Mouse (Mus musculus) kidney, adult 2 months (tissue): ENCODE data around the gene Ndufa13. TPM values are rescaled to one million over a fixed set of nuclear protein-coding genes. Genes with fewer than 3 reads are reported as not detected.

Experiments used
- DNase-seq: peaks from one replicate; pipeline ENCODE4 v3.0.0; 2021
- H3K27ac ChIP-seq: fragments of 200-500 bp; 2 replicates; pipeline ENCODE4 v1.5.1; 2012; ENCODE audit warnings: low read depth, low read length, control low read depth, inconsistent platforms; ENCODE audit not compliant: insufficient read depth
- H3K27me3 ChIP-seq: fragments of 200-500 bp; replicated peaks from 2 replicates; pipeline ENCODE4 v1.6.1; 2012; ENCODE audit warnings: mild to moderate bottlenecking, moderate library complexity, low read length, inconsistent platforms; ENCODE audit not compliant: control insufficient read depth, insufficient read depth
- H3K36me3 ChIP-seq: fragments of 200-500 bp; 2 replicates; pipeline ENCODE4 v1.6.1; 2012; ENCODE audit warnings: mild to moderate bottlenecking, moderate library complexity, low read length, inconsistent platforms; ENCODE audit not compliant: control insufficient read depth, insufficient read depth
- H3K4me1 ChIP-seq: fragments of 200-500 bp; 2 replicates; pipeline ENCODE4 v1.6.1; 2011; ENCODE audit warnings: low read length; ENCODE audit not compliant: control insufficient read depth, insufficient read depth
- H3K4me3 ChIP-seq: fragments of 200-500 bp; 2 replicates; pipeline ENCODE4 v1.5.1; 2011; ENCODE audit warnings: mild to moderate bottlenecking, low read depth, low read length, control low read depth; ENCODE audit not compliant: insufficient read depth
- CTCF ChIP-seq: fragments of 200-500 bp; conservative IDR thresholded peaks from 2 replicates; pipeline ENCODE4 v1.5.1; 2011; ENCODE audit warnings: low read depth, mild to moderate bottlenecking, control low read depth, low read length, moderate library complexity, mixed read lengths; ENCODE audit not compliant: insufficient read depth, insufficient read length
- POLR2A ChIP-seq: fragments of 200-500 bp; IDR thresholded peaks from one replicate; pipeline ENCODE4 v1.6.1; 2011; ENCODE audit warnings: low read depth, low read length, control low read depth
- WGBS: fragments of 180-500 bp; shearing (Covaris S2); methylation state at CpG from one replicate; pipeline ENCODE4 v1.1.7; 2018; 5-methylcytosine and 5-hydroxymethylcytosine counted together
- polyA plus RNA-seq: library from polyadenylated mRNA; depleted of rRNA; stranded (reverse); fragments of >200 nt; gene quantifications from 2 replicates; pipeline ENCODE4 v1.2.3, GENCODE M21; 2012

The Ndufa13 gene
- polyA plus RNA-seq, 1 experiment = 372 TPM

DNA sequence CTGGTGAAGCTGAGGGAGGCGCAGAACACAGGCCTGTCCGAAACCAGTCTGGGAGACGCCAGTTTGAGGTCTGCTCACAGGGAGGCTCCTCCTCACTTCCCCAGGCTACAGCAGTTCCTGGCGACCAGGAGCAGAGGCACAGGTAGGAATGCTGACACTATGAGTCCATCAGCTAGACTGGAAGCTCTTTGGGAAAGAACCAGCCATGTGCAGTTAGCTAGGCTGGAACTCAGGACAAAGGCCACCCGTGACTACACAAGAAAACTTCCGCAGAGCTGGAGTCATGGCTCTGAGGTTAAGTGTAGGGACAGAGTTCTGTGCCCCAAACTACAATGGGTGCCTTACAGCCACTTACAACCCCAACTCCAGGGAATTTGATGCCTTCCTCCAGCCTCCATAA, 4.5 kb downstream of the Ndufa13 start:
- Histone ChIP-seq H3K4me3 (no peak overlapping the region), H3K27me3 (no peaks in the 10 kb centered on the region), H3K36me3 (no peaks in the 10 kb centered on the region), H3K27ac (no peak overlapping the region), H3K4me1 (peaks cover 25% of the 10 kb centered on the region; the same call in 1 of the 2 replicates)
- 61% methylated on average over 6 of the region's 6 CpGs for WGBS
- DNase-seq = peak; percentile 74
- TF ChIP-seq POLR2A = no peak
- TF ChIP-seq CTCF = no peak

DNA sequence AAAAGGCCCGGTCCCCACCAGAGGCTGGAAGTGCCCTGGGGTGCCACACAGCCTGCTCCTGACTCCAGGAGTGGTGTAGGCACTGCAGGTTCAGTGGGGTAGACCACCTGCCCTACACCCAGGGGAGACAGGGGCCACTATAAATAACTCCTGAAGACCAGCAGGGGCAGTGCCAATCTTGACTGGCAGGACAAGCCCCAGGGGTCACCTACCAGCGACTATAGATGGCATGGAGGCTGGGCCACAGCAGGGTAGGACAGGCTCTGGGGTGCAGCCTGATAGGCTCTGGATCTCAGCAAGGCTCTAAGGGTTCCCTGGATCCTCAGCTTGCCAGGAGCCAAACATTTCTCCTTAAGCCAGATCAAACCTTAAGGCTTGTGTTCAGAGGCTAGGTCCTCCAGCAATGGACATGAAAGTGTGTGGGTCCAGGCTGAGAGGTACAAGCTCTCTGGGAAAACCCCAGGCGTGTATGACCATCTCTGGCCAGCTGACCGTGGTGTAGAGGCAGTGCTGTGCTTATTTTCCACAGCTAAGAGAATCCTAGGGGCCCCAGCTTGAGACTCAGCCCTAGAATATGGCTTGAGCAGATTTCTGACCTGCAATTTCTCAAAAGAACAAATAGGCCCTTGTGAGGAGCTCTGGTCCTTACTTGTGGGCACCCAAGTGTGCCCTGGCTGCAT, 6.4 kb downstream of the Ndufa13 start:
- Histone ChIP-seq H3K4me3 (no peak overlapping the region), H3K27me3 (no peaks in the 10 kb centered on the region), H3K36me3 (no peaks in the 10 kb centered on the region), H3K27ac (no peak overlapping the region), H3K4me1 (peaks cover 20% of the 10 kb centered on the region; the same call in 1 of the 2 replicates)
- TF ChIP-seq POLR2A (no peak), CTCF (no peak)
- DNase-seq = no peak
- 58% methylated on average over 4 of the region's 4 CpGs for whole genome bisulfite sequencing

DNA sequence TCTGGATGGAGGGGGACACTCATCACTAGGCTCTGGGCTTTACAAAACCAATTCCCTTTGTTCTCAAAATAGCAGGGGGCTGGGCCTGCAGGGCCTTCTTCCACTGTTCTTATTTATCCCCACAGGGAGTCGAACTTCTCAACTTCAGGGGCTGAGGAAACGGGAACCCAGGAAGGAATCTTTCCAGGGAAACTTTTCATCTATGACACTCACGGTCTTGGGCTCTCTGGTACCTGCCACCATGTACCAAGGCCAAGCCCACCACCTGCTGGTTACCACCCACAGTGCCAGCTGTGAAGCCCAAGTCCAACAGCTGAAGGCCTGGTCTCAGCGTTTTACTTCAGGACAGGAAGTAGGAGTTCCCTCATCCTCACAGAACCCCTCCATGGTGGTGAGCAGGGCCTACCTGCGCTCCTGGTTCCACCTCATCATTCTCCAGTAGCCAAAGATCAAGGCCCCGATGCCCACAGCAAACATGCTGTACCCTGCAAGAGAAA, 7.5 kb downstream of the Ndufa13 start:
- Histone ChIP-seq H3K4me3 (no peak overlapping the region), H3K27ac (no peak overlapping the region), H3K27me3 (no peaks in the 10 kb centered on the region), H3K36me3 (no peaks in the 10 kb centered on the region), H3K4me1 (peaks cover 14% of the 10 kb centered on the region; the same call in 1 of the 2 replicates)
- 68% methylated on average over 6 of the region's 6 CpGs for WGBS
- TF ChIP-seq CTCF = no peak
- TF ChIP-seq POLR2A = no peak
- DNase-seq = no peak

GRCm38 (mm10) chr8:69893863-69894262, 8.5 kb downstream of the Ndufa13 start:
- Histone ChIP-seq H3K4me3 (no peak overlapping the region), H3K27ac (no peak overlapping the region), H3K27me3 (no peaks in the 10 kb centered on the region), H3K36me3 (no peaks in the 10 kb centered on the region), H3K4me1 (peaks cover 12% of the 10 kb centered on the region; the same call in 1 of the 2 replicates)
- peak; percentile 56 for DNase-seq
- WGBS = 52% methylated on average over 17 of the region's 17 CpGs
- TF ChIP-seq POLR2A = no peak
- TF ChIP-seq CTCF = peak; percentile 48

DNA sequence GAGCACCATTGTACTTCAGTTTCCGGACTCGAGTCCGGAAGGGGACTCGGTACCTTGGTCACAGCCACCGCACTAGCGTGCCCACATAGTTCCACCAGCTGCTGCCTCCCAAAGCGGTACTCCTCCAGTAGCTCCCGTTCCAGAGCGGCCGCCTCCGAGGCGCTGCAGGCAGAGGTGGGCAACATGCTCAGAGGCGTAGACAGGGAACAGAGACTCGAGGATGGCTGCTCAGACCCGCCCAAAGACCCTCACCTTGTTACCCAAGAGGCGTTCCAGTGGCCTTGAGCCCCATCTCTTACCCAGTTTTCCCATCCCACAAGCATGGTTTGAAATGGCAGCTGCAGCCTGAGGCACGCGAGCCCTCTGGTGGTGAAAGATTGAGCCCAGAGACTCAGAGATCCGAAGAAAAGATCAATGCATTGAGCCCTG, 11.5 kb downstream of the Ndufa13 start:
- Histone ChIP-seq H3K4me3 (no peak overlapping the region), H3K27ac (no peak overlapping the region), H3K27me3 (no peaks in the 10 kb centered on the region), H3K36me3 (no peaks in the 10 kb centered on the region), H3K4me1 (0 out of 2 replicates have a peak, but pooled peaks cover 2% of the 10 kb centered on the region)
- WGBS = 43% methylated on average over 19 of the region's 19 CpGs
- no peak for TF ChIP-seq POLR2A
- TF ChIP-seq CTCF = peak; percentile 56
- no peak for DNase-seq

GRCm38 (mm10) chr8:69888902-69889301, 13.5 kb downstream of the Ndufa13 start:
- no peak overlapping the region; the same call in 1 of the 2 replicates for H3K4me3 ChIP-seq

DNA sequence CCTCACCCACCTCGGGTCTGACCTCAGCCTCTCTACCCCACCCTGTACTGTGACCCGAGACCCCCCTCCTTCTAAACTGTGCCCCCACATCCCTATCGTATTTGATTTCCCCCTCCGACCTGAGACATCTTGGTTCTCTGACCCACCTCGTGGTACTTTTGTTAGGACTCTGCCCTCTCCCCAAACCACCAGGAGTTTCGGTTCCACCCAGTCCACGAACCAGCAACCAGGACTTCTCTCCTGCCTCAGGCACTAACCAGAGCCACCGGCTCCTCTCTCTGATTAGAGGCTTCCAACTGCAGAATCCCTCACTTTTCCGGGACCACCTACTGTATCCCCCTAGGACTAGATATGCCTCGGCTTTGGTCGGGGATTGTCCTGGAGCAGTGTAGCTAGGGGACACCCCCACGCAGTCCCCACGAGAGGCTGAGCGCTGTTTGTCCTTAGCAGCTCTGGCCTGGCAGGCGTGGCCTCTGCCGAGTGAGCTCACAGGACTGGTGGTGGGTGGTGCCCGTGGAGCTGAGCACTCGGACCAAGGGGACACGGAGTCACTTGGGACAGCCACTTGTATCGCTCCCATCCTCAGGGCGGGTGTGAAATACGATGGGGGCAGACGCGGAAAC, 14.0 kb downstream of the Ndufa13 start:
- 3% methylated on average over 24 of the region's 24 CpGs for WGBS
- no peaks in the 10 kb centered on the region for H3K27me3 ChIP-seq
- no peak for TF ChIP-seq CTCF
- TF ChIP-seq POLR2A = no peak
- H3K36me3 ChIP-seq = no peaks in the 10 kb centered on the region
- H3K4me3 ChIP-seq = peak overlapping the region; percentile 11; the same call in 1 of the 2 replicates
- 0 out of 2 replicates have a peak, but pooled peaks cover 2% of the 10 kb centered on the region for H3K4me1 ChIP-seq
- H3K27ac ChIP-seq = no peak overlapping the region
- DNase-seq = no peak

More at GRCm38 (mm10) chr8:69888902-69889301, 13.5 kb downstream of the Ndufa13 start:
- H3K36me3 ChIP-seq = no peaks in the 10 kb centered on the region
- WGBS = 2% methylated on average over 32 of the region's 32 CpGs
- TF ChIP-seq CTCF (no peak), POLR2A (no peak)
- no peak for DNase-seq
- H3K27me3 ChIP-seq = no peaks in the 10 kb centered on the region
- no peak overlapping the region for H3K27ac ChIP-seq
- H3K4me1 ChIP-seq = 0 out of 2 replicates have a peak, but pooled peaks cover 2% of the 10 kb centered on the region
